Mouse (Mus musculus): ENCODE data around the gene Parp6.
A peak's percentile ranks its signal among the peaks of the same experiment; 100 is the strongest.

The Parp6 gene

DNA sequence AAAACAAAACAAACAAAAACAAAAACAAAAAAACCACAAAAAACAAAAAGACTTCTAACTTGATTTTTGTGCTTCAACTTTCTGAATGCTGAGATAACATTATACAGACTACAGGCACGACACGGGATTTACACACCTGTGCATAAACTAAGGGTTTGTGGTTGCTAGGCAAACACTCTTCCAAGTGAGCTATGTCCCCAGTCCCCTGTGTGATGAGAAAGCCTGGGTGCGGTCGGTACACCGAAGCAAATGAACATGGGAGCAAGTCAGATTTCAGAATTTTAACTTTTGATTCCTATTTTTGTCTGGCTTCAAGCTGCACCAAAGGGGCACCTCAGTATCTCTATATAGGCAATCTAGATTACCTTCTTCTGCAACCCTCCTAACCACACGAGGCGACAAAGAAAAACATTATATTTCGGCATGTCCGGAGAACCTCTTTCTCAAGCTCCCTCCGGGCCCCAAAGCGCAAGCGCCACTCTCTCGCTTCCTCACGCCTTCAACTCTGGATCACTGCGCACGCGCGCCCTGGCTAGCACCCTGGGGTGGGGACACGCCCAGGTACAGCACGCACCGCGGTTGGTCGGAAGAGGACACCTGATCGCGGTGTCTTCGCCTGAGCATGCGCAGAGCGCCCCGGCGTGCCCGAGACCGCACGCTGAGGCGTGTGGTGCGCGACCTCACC, at the start of gene Parp6:
TSS of gene Parp6 (plus strand) at position 663 of the 685 bp plus-strand sequence.
- peak; percentile 98 to 100 for DNase-seq (ENCODE audit: low spot score in 2 of 2)

DNA sequence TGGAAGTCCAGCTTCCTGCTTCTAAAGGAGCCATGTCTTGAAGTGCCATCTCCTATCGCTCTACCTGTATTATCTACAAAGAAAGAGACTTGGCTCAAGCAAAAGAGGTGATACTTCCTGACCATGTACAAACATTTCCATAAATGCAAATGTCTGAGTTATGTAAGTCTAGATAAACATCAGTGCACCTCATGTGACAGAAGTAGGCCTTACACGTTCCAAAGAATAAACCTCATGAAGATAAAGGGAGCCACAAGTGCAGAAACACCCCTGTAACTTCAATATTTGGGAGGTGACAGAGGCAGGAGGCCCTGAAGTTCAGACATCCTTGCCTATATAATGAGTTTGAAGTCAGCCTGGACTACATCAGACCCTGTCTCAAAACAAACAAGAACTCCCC, 45.2 kb upstream of the Parp6 start:
- no peak for DNase-seq (ENCODE audit: low spot score in 2 of 2)

DNA sequence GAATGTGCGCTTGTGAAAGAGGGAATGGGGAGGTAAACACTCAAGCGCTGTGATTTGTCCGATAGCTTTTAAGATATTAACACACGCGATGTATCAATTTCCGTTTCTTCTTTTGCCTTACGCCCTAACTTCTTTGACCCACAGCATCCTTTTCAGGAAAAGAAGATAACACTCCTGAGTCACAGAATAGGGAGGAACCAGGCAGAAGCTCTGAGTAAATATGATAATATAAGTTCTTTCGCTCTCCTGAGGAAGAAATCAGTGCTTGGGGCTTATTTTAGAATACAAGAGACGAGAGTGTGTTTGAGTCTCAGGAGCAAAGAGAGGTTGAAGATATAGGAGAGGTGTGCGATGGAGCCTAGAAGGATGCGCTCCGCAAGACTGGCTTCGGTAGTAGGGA, 39.7 kb upstream of the Parp6 start:
- no peak for DNase-seq (ENCODE audit: low spot score in 2 of 2)

DNA sequence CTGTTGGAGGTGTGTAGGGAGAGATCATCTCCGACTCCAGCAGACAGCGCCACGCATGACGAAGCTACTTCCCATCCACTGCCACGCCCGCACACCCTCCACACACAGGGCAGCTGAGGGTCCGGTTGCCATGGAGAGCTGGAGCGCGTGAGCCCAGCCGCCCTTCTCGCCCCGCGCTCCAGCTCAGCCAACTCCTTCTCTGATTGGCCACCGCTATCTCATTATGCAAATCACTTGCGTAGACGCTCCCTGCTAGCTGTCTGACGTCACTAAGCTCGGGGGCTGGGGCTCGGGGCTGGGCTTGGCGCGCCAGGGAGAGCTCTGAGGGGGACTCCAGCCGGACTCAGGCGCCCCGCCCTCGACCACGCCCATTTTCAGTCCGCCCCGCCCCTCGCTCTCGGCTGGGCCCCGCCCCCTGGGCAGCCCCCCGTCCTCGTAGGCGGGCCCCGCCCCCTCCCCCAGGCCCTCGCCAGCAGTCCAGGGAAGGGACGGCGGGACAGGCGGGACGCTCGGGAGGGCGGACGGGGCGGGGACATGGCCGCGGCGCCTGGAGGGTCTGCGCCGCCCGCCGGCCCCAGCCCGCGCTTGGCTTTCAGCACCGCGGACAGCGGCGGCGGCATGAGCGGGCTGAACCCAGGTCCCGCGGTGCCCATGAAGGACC, 39.1 kb upstream of the Parp6 start, which contains the start of gene Celf6:
TSS of gene Celf6 (plus strand) at position 74 of the 661 bp plus-strand sequence.
- DNase-seq (ENCODE audit: low spot score in 2 of 2), result peak; percentile 39 to 69

DNA sequence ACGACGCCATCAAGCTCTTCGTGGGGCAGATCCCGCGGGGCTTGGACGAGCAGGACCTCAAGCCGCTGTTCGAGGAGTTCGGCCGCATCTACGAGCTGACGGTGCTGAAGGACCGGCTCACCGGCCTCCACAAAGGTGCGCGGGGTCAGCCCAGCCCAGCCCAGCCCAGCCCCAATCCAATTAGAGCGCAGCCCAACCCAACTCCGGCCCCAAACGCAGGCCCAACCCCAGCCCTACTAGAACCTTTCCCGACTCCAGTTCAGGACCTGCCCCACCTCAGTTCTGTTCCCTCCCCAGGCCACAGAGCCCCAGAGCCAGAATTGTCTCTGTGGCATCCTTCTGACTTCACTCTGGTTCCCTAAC, 38.6 kb upstream of the Parp6 start:
- no peak for DNase-seq (ENCODE audit: low spot score in 2 of 2)

DNA sequence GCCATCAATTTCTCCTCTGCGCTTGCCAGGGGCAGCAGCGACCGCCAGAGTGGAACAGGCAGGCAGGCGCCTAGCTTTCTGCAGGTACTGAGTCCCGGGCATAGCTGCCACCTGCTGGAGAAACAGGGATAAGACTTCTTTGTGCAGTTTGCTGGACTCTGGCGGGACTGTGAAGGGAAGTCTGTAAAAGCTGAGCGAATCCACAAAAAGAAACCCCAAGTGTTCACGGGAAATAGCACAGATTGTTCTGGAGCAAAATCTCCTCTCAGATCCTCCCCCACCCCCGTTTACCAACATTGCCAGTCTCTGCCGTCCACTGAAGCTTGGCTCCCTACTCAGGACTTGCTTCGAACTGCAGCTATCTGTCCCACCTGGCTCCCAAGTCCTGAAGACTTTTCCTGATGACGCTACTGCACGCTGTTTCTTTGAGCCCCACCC, 32.2 kb upstream of the Parp6 start:
- DNase-seq (ENCODE audit: low spot score in 2 of 2), result peak; percentile 58 to 59

DNA sequence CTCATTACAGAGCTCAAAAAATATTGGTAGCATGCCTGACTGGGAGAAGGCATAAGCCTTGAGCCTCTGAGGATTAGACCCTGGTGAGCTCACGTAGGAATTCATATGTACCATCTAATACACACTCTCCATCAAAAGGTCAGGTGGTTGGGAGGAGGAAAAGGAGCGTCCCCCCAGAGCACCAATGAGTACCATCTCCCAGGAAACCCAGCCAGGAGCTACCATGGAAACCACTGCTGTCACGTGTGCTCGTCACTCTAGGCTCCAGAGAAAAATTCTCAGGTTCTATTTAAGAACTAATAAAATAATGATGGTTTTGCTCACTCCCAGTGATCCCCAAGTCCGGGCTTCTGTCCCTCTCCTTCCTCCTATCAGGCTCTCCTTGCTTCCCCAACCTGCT, 28.8 kb upstream of the Parp6 start:
- DNase-seq (ENCODE audit: low spot score in 2 of 2), result no peak

DNA sequence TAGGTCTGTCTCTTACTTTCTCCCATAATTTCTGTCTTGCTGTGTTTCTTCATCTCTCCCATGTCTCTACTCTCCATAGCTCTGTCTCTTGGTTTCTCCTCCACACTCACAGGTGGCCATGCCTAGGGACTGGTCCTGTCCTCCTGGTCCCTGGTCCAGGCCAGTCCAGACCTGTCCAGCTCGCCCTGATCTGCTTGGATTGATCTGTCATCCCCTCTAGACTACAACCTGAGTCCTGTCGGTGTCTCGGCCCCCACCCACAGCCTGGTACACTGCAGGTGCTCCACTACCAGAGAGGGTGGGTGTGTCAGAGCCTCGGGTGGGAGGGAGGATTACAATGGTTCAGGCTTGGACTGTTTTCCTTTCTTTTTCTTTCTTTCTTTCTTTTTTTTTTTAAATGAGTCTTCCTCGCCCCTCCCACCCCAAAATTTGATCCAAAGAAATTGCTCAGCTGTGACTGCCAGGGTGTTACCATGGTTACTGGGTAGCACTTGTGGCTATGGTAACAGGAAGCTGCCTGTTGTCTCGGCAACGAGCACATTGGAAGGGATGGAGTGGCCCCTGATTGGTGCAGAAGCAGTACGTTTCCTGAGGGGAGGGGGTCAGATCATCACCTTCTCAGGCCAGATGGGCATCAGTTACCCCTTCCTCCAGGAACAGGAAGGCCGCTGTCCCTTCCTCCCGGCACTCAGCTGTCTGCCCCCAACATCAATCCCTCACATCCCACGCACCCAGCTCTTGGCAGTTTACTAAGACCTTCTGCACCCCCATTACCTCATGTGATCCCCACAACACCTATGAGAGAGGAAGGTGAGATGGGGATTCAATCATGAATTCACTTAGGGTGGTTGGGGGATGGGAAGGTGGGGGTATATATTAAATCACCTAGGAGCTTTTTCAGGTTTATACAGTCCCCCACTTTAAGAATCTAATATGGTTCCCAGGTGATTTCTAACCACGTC, 28.1 kb upstream of the Parp6 start:
- DNase-seq (ENCODE audit: low spot score in 2 of 2), result no peak

DNA sequence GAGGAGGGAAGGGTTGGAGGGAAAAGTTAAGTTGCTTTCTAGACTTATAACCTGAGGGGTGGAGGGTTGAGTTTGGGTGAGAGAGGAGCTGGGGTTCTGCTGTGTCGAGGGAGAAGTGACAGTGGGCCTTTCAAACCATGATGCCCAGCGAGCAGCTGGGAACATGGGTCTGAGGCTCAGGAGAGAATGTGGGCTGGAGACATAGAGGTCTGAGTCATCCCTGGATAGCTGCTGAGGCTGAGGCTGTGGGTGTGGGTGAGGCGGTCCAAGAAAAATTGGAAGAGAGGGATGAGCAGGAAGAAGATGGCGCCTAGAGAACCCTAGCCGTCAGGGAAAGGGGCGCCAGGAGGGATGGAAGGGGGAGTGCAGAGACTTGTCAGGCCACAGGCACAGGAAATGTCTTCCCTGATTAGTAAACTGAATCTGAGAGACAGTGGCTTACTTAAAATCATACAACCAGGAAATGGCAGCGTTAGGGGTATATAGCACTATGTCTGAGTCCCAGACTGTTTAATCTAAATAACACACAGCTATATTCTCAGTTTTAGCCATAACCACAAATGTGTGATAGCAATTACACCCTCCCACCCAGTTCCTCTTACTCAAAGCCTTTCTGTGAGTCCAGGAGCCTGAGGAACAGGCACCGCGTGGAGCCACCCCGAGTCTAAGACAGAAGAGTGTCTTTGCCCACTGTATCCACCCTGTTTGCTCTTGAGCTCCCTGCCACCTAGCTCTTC, 27.2 kb upstream of the Parp6 start:
- no peak for DNase-seq (ENCODE audit: low spot score in 2 of 2)

DNA sequence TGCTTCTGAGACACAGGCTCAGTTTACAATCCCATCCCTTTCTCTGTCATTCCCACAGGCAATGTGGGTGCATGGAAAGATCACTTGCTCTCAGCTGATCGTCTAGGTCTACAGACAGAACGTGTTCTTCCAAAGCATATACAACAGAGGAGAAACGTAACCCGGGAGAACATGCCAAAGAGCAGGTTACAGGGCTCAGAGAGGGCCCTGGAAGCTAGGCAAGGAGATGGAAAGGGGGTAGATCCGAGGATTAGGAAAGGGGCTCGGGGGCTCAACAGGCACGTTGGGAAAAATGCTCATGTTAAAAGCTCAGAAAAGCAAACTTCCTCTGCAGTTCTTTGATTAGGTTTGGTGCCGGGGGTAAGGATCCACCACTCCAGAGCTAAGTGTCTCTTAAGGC, 15.4 kb upstream of the Parp6 start:
- no peak for DNase-seq (ENCODE audit: low spot score in 2 of 2)

DNA sequence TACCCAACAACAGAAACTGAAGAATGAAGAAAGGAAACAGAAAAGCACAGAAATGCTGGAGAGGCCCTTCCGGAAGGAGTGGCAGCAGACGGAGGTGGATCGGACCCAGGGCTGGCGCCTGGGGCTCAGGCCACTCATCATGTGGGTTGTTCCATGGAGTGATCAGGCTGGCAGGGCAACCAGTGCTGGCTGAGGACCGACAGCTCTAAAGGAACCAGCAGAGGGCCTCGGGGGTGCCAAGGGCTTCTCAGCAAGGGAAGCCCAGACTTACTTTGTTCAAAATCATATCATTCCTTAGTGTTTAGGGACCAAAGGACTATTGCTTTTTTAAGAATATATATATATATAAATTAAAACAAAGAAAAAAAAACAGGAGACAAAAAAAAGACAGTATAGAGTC, 11.1 kb upstream of the Parp6 start:
- no peak for DNase-seq (ENCODE audit: low spot score in 2 of 2)

DNA sequence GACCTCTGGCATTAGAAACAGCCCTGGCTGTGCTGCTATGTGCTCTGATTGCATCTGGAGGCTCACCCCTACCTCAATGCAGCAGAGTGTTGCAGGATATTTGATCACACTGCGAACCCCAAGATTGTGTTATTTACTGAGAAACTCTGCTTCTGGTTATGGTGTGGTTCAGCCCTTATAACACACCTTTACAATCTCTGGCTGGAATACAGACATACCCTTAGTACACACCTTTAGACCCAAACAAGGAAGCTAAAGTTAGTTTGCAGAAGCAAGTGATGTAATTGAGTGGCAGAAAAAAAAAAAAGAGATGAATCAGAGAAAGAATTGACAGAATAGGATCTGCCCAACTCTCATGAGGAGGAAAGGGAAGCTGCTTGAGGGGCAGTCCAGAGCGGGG, 6.1 kb upstream of the Parp6 start:
- no peak for DNase-seq (ENCODE audit: low spot score in 2 of 2)

DNA sequence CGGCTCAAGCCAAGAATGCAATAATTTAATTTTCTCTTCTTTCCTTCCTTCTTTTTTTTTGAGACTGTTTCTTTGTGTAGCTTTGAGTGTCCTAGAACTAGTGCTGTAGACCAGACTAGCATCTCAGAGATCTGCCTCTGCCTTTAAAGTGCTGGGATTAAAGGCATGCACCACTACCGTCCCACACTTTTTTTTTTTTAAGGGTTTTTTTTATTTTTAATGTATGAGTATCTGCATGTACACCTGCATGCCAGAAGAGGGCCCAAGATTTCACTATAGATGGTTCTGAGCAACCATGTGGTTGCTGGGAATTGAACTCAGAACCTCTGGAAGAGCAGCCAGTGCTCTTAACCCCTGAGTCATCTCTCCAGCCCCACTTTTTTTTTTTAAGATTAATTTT, 1.3 kb upstream of the Parp6 start:
- DNase-seq (ENCODE audit: low spot score in 2 of 2), result no peak

DNA sequence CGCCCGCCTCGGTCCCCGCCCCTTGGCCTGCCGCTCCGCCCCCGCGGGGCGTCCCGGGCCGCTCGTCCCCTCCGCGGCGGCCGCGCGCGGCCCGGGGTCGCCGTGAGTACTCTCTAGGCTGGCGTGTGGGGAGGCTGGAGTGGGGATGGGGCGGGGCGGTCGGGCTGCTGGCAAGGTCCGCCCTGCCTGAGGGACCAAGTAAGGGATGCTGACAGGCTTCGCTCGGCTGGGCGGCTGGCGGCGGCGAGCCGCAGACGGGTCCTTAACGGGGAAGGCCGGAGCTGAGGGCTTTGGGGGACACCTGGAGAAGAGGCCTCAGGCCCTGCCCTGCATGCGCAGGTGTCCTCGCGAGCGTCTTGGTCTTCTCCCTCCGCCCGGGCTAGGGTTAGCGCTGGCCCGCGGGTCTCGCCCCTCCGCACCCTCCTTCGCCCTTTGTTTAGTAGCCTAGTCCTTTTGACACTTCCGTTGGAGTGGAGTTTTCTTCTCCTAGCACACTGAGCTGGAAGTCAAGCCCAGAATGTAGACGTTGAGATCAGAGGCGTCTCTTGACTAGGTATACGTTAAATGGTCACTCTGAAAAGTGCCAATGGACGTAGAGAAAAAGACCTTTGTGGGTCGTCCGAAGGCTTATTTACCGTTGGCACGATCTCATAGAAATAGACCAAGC, 356 bp downstream of the Parp6 start:
- no peak for DNase-seq (ENCODE audit: low spot score in 2 of 2)

DNA sequence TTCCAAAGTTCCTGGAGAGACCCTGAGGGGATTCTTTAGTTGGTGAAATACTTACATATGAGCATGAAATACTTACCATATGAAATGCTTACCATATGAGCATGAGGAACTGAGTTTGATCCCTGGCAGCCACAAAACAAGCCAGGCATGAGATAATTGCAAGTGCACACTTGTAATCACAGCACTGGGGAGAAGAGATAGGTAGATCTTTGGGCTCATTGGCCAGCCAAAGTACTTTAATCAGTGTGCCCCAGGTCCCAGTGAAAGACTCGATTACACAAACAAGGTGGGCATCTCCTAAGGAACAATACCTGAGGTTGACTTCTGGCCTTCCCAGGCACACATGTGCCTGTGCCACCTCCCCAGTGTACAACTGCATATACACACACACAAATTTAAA, 21.3 kb downstream of the Parp6 start:
- no peak for DNase-seq (ENCODE audit: low spot score in 2 of 2)

DNA sequence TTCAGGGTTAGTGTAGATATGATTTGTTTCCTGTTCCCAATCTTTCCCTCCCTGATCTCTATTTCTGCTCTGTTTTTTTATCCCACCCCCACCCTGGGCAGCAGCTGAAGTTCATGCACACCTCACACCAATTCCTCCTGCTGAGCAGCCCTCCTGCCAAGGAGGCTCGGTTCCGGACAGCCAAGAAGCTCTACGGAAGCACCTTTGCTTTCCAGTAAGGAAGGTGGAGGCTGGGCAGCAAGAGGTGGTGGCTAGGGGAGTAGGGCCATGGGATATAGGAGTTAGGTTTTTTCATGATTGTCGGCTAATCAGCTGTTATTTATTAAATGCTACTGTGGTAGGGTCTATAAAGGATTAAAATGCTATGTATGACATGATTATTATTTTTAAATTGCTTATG, 22.9 kb downstream of the Parp6 start:
- no peak for DNase-seq (ENCODE audit: low spot score in 2 of 2)

DNA sequence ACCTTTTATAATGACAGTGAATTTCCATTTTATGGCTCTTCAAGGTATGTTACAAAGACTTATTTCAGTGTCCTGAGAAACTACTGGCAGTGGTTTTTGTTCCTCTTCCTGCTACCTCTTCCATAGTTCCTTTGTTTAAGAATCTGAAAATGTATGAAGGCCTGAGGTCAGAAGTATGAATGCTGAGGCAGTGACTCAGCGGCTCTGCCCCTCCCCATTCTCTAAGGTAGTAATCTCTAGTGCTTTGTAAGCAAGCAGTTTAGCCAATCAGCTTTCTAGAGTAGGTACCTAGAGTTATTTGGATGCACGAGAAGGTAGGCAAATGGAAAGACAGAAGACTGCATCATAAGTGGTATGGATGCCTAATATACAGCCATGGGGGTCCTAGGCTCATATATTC, 24.2 kb downstream of the Parp6 start:
- DNase-seq (ENCODE audit: low spot score in 2 of 2), result no peak

DNA sequence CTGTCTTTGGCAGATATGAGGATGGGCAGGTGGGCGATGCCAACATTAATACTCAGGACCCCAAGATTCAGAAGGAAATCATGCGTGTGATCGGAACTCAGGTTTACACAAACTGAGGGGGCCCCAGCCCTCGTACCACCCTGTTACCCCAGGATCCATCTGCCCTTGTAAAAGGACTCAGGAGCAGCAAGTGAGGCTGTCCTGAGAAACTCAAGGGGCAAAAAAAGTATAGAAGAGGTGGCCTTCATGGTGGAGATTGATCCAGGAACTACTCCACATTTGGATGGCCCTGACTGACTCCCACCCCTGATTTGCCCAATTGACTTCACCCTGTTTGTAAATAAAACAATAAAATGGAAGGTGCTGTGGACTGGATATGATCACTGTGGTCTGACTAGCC, 32.8 kb downstream of the Parp6 start:
- no peak for DNase-seq (ENCODE audit: low spot score in 2 of 2)

DNA sequence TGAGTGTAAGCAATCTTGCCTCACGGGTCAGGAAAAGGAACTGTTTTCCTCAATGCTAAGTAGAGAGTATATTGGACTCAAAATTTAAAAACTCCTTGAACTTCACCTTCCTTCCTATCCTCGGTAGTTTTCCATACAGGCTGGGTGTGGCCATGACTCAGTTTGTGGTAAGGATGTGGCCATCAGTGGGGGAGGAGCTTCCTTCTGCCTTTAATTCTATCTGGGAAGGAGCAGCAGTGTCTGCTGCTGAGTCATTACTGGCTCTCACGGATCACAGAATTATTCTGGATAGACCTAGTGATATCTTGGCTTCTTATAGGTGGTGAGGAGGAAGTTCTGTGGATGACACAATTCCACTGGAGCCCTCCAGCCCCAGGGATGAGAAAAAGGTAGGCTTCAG, 36.3 kb downstream of the Parp6 start:
- peak; percentile 55 to 57 for DNase-seq (ENCODE audit: low spot score in 2 of 2)

DNA sequence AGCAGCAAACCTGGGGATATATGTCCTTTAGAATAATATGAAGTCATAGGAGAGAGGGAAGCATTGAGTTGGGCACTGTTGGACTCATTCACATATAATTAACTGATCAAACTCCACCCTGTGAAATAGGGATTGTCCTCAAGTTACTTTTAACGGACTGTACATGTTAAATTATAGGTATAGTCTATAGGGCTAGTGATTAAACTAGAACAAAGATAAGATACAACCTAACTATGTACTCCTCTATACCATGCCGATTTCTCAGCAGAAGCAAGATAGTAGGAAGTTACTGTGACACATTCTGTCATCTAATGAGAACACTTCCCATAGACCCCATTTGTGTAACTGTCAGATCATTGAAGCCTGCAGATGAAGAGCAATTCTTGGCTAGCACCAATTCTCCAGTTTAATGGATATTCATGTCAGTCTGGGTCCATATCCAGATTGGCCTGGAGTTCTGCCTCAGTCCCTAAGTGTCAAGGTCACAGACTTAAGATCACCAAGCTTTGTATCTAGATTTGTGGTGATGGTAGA, 37.4 kb downstream of the Parp6 start:
- DNase-seq (ENCODE audit: low spot score in 2 of 2), result no peak
